Mouse (Mus musculus) kidney, adult 2 months (tissue): ENCODE results near the gene Flcn. TPM values are rescaled to one million over a fixed set of nuclear protein-coding genes. Genes with fewer than 3 reads are reported as not detected.

Experiments
- DNase-seq: peaks from one replicate; pipeline ENCODE4 v3.0.0; 2021
- H3K27ac ChIP-seq: fragments of 200-500 bp; 2 replicates; pipeline ENCODE4 v1.5.1; 2012; ENCODE audit warnings: low read depth, low read length, control low read depth, inconsistent platforms; ENCODE audit not compliant: insufficient read depth
- H3K27me3 ChIP-seq: fragments of 200-500 bp; replicated peaks from 2 replicates; pipeline ENCODE4 v1.6.1; 2012; ENCODE audit warnings: mild to moderate bottlenecking, moderate library complexity, low read length, inconsistent platforms; ENCODE audit not compliant: control insufficient read depth, insufficient read depth
- H3K36me3 ChIP-seq: fragments of 200-500 bp; 2 replicates; pipeline ENCODE4 v1.6.1; 2012; ENCODE audit warnings: mild to moderate bottlenecking, moderate library complexity, low read length, inconsistent platforms; ENCODE audit not compliant: control insufficient read depth, insufficient read depth
- H3K4me1 ChIP-seq: fragments of 200-500 bp; 2 replicates; pipeline ENCODE4 v1.6.1; 2011; ENCODE audit warnings: low read length; ENCODE audit not compliant: control insufficient read depth, insufficient read depth
- H3K4me3 ChIP-seq: fragments of 200-500 bp; 2 replicates; pipeline ENCODE4 v1.5.1; 2011; ENCODE audit warnings: mild to moderate bottlenecking, low read depth, low read length, control low read depth; ENCODE audit not compliant: insufficient read depth
- CTCF ChIP-seq: fragments of 200-500 bp; conservative IDR thresholded peaks from 2 replicates; pipeline ENCODE4 v1.5.1; 2011; ENCODE audit warnings: low read depth, mild to moderate bottlenecking, control low read depth, low read length, moderate library complexity, mixed read lengths; ENCODE audit not compliant: insufficient read depth, insufficient read length
- POLR2A ChIP-seq: fragments of 200-500 bp; IDR thresholded peaks from one replicate; pipeline ENCODE4 v1.6.1; 2011; ENCODE audit warnings: low read depth, low read length, control low read depth
- WGBS: fragments of 180-500 bp; shearing (Covaris S2); methylation state at CpG from one replicate; pipeline ENCODE4 v1.1.7; 2018; 5-methylcytosine and 5-hydroxymethylcytosine counted together
- polyA plus RNA-seq: library from polyadenylated mRNA; depleted of rRNA; stranded (reverse); fragments of >200 nt; gene quantifications from 2 replicates; pipeline ENCODE4 v1.2.3, GENCODE M21; 2012

Flcn gene
- polyA plus RNA-seq, 1 experiment = 45.6 TPM

GRCm38 (mm10) chr11:59787199-59787781, 22.5 kb downstream of the Flcn start, which contains the start of gene Pld6:
TSS of gene Pld6 (minus strand) at chr11:59787645.
- DNase-seq = peak; percentile 64
- 2% methylated on average over 51 of the region's 51 CpGs for WGBS
- Histone ChIP-seq H3K4me1 (0 out of 2 replicates have a peak, but pooled peaks cover 4% of the 10 kb centered on the region), H3K27me3 (no peaks in the 10 kb centered on the region), H3K27ac (no peak within 1 kb of the TSS), H3K36me3 (no peaks in the 10 kb centered on the region), H3K4me3 (peak within 1 kb of the TSS; percentile 23; the same call in 1 of the 2 replicates)
- TF ChIP-seq POLR2A = no peak
- no peak for TF ChIP-seq CTCF

GRCm38 (mm10) chr11:59786444-59787198, 23.2 kb downstream of the Flcn start:
- Histone ChIP-seq H3K4me1 (0 out of 2 replicates have a peak, but pooled peaks cover 4% of the 10 kb centered on the region), H3K4me3 (peak overlapping the region; percentile 23; the same call in 1 of the 2 replicates), H3K36me3 (no peaks in the 10 kb centered on the region), H3K27me3 (no peaks in the 10 kb centered on the region), H3K27ac (no peak overlapping the region)
- no peak for TF ChIP-seq CTCF
- TF ChIP-seq POLR2A = no peak
- 49% methylated on average over 15 of the region's 15 CpGs for WGBS
- DNase-seq = no peak

GRCm38 (mm10) chr11:59783591-59783990, 26.2 kb downstream of the Flcn start:
- Histone ChIP-seq H3K4me3 (no peak overlapping the region), H3K27ac (no peak overlapping the region), H3K27me3 (no peaks in the 10 kb centered on the region), H3K36me3 (no peaks in the 10 kb centered on the region), H3K4me1 (0 out of 2 replicates have a peak, but pooled peaks cover 4% of the 10 kb centered on the region)
- WGBS = 83% methylated on average over 6 of the region's 6 CpGs
- no peak for DNase-seq
- TF ChIP-seq POLR2A (no peak), CTCF (no peak)

GRCm38 (mm10) chr11:59782091-59782590, 27.7 kb downstream of the Flcn start:
- Histone ChIP-seq H3K36me3 (no peaks in the 10 kb centered on the region), H3K27ac (no peak overlapping the region), H3K27me3 (no peaks in the 10 kb centered on the region), H3K4me3 (no peak overlapping the region), H3K4me1 (0 out of 2 replicates have a peak, but pooled peaks cover 4% of the 10 kb centered on the region)
- TF ChIP-seq POLR2A = no peak
- no peak for TF ChIP-seq CTCF
- 87% methylated on average over 7 of the region's 7 CpGs for WGBS
- no peak for DNase-seq

GRCm38 (mm10) chr11:59780241-59780640, 29.6 kb downstream of the Flcn start:
- WGBS = 80% methylated on average over 4 of the region's 4 CpGs
- Histone ChIP-seq H3K4me3 (no peak overlapping the region), H3K4me1 (no peaks in the 10 kb centered on the region), H3K36me3 (no peaks in the 10 kb centered on the region), H3K27ac (no peak overlapping the region), H3K27me3 (no peaks in the 10 kb centered on the region)
- no peak for TF ChIP-seq CTCF
- TF ChIP-seq POLR2A = no peak
- DNase-seq = no peak

GRCm38 (mm10) chr11:59779406-59779805, 30.4 kb downstream of the Flcn start:
- TF ChIP-seq CTCF = no peak
- no peak for TF ChIP-seq POLR2A
- WGBS = 64% methylated on average over 4 of the region's 4 CpGs

GRCm38 (mm10) chr11:59778874-59779223, 31.0 kb downstream of the Flcn start:
- TF ChIP-seq CTCF = no peak
- no peak for TF ChIP-seq POLR2A
- H3K4me3 ChIP-seq = no peak overlapping the region
- no peak overlapping the region for H3K27ac ChIP-seq
- no peaks in the 10 kb centered on the region for H3K4me1 ChIP-seq
- 88% methylated on average over 1 of the region's 1 CpGs for WGBS
- no peak for DNase-seq
- H3K27me3 ChIP-seq = no peaks in the 10 kb centered on the region
- no peaks in the 10 kb centered on the region for H3K36me3 ChIP-seq

More at GRCm38 (mm10) chr11:59779406-59779805, 30.4 kb downstream of the Flcn start:
- Histone ChIP-seq H3K4me1 (no peaks in the 10 kb centered on the region), H3K4me3 (no peak overlapping the region), H3K27me3 (no peaks in the 10 kb centered on the region), H3K27ac (no peak overlapping the region), H3K36me3 (no peaks in the 10 kb centered on the region)
- DNase-seq = no peak
